Mouse (Mus musculus): ENCODE results near the gene 1700023F06Rik.
"Not testable (repeated sequence)": the region's sequence is repeated elsewhere in the genome, so short reads cannot be mapped to it uniquely, and the experiment has no call there.

1700023F06Rik gene

DNA sequence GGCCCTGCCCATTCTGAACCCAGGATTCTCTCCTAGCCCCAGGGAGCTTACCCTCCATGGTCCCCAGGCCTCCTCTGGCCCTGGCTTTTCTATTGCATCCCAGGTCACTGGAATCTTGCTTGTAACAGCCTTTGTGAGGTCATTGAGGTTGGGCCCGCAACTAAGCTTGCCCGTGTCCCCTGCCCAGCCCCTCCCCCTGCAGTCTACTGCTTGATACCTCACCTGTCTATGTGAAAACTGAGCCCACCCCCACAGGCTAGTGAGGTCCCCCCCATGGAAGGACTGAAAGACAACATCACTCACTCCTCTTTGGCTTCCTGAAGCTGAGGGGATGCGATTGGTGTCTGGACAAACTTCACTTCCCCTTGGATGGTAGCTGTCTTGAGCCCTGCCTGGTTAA lies at the start of gene 1700023F06Rik:
Gene 1700023F06Rik, minus strand, starts transcription at position 101 of the 400 bp plus-strand sequence.
- no peak for DNase-seq

DNA sequence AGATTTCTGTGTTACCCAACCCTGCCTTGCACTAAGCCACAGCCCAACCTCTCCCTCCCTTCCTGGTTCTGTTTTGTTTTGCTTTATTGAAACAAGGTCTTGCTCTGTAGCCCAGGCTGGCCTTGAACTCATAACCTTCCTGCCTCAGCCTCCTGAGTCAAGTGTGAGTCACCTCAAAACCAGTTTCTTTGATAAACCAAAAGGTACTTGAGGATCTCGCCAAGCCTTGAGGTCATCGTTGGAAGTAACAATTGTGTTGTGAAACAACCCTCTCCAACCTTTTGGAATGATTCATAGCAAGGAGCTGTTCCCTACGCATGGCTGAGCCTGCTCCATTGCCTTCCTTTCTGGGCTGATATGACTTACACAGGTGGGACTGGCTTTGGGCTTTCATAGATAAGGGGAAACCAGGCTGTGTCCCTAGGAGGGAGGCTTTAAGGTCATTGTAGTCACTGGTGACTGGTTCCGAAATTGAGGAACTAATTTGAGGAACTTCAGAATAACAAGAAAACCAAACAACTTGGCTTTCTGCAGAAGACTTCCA lies 49.7 kb upstream of the 1700023F06Rik start:
- no peak for DNase-seq

DNA sequence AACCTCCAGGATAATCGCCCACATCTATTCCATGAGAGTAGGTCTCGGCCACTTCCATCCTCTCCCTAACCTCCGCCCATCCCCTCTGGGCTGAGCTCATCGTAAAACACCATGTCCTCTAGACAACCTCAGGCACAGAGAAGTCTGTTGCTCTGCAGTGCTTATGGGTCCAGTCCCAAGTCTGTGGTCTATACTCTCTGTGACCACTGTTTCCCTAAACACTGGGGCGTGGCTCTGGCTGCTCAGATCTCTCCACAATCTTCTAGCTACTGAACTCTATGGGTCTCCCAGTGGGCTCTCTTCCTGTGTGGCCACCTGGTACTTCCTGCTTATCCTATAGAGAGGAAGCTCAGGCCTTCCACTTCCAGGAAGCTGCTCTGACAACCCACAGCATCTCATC lies 45.2 kb upstream of the 1700023F06Rik start:
- no peak for DNase-seq

DNA sequence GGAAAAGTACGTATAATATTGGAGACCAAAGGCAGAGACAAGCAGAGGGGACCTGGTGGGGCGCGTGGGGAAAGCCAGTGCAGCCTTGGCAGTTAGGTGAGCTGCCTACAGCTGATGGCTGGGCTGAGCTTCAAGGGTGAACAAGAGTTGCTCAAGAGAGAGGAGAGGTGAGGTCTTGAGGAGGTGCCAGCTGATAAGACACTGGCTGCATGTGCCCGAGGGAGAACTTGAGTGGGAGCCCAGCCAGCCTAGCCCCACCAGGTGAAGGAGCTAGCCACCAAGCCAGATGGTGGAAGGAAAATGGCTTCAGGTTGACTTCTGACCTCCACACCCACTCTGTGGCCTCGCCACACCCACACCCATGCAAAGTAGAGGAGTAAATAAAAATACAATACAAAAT lies 44.0 kb upstream of the 1700023F06Rik start:
- no peak for DNase-seq

DNA sequence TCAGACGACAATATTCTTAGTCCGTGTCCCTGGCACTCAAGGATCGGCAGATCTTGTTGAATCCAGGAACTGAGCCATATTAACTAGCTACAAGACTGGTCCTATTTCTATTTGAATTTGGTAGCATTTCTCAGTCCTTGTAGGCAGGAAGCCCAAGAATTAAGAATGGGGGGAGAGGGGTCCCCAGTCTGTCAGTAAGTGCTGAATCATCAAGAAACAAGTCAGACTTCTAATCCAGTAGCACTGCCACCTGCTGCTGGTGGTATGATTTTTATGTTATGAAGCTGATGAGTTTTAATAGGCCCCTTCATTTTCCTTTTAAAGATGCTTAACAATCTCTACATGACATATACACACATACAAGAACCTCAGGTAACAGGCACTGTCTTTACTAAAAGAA lies 42.0 kb upstream of the 1700023F06Rik start:
- DNase-seq = no peak

DNA sequence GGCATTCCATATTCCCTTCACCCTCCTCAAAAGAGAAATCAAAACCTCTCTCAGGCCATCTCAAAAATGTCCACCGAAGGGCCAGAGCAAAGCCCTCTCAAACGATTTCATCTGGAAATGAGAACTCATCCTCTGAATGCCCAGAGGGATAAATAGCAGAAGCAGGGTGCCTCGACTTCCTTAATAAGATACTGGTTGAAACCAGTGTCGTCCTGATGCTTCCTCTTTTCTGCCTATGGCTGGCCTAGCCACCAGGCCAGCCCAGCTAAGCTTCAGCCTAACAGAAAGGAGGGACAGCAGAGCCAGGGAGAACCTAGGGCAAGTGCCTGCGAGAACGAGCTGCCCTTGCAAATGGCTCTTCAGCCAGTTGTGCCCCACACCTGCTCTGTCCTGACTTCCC lies 41.2 kb upstream of the 1700023F06Rik start:
- no peak for DNase-seq

DNA sequence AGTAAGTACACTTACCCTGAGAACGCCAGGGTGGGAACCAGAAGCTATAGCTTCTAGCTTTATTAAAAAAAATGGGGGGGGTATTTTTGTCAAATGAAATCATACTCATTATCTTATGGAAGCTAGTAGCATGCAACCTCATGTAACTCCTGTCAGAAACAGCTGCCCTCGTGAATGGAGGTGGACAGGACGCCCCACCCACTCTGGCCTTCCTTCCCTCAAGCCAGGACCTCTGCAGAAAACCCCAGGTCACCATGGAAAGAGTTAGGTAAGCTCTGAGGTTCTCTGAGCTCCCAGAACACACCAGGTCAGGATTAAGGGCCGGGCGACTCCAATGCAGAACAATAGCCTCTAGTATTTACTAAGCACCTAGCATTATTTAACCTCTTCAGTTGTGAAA lies 40.5 kb upstream of the 1700023F06Rik start:
- no peak for DNase-seq

DNA sequence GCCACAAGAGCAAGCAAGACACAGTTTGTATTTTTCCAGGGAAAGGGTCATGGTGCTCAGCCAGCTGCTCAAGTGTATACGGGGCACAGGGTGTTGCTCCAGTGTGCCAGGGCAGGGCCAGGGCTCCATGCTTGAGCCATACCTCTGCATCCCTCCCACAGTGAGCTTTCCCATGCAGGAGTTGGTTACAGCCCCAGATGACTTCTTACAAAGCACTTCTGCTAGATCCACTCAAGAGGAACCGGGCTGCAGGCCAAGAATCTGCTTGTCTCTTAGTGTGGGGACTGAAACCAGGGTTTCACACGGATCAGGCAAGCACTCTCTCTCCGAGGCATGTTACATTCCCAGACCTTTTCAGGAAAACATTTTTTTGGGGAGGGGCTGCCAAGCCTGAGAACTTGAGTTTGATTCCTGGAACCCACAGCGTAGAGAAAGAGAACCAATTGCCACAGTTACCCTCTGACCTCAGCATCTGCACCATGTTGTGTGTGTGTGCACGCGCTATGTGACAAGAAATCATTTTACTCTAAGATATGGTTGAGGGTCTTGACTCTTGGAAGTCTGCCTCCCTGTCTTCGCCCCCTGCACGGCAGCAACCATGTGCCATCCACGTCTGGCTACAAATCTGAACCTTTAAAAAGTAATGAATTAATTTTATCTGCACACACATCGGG lies 39.3 kb upstream of the 1700023F06Rik start:
- peak; percentile 76 for DNase-seq

DNA sequence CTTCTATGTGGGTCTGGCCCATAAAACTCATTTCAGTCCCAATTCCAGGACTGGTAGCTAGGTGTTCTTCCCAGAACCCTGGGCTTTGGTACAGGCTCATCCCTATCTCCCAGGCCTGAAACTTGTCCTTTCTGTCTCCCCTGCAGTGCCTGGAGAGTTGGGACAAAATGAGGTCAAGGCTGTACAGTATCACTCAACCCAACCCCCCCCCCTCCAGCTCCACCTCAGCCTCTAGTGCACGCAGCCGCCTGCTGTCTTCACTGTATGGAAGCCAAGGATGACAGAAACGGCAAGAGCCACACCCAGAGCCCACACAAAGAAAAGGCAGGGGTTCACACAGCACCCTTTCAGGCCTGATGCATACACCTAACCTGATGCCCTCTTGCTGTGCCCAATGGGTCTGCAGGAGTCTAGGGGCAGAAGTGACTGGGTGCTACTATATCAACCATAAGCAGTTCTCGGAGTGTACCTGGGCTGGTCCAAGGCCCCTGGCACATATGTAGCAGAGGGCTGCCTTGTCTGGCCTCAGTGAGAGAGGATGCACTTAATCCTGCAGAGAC lies 38.5 kb upstream of the 1700023F06Rik start:
- DNase-seq = no peak

DNA sequence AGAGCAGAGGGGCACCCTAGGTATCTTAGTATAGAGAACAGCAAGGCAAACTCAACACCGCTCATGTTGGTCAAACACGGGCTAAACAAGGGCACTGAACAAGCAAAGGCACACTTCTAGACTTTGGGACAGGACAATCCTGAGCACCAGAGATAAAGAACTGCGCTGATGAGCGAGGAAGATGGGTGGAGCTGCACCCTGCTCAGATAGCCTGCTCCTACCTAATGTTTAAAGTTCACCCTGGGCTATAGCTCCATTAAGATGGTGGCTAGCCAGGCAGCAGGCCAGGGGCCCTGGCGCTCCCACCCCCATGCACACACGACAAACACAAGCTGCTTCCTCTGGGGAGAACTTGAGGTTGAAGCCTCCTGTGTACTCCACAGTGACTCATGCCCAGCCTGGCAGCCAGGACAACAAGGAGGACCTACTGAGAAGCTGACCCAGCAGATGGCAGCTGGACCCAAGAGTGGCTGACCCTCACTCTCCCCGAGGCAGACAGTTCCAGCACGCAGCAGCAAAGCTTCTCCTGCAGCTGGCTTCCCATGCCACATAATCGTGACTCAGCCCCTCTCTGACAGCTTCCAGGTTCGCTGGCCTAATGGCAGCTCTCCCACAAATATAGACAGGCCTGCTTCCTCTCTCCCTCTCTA lies 37.8 kb upstream of the 1700023F06Rik start:
- no peak for DNase-seq

DNA sequence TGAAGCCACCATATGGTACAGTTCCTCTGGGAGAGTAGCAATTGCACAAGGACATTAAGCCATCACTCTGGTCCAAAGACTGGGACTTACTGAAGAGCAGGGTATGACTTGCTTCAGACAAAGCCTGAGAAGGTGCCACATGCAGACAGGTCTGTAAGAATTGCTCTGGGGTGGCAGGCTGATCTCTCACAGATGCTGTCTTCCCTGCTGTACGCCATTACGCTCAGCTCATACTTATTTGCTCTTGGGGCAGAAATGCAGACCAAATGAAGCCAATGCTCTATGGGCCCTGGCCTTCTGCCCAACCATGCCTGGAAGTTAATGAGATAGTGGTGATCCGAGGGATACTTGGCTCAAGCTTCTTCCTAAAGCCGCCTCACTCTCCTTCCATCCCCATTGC lies 36.5 kb upstream of the 1700023F06Rik start:
- no peak for DNase-seq

DNA sequence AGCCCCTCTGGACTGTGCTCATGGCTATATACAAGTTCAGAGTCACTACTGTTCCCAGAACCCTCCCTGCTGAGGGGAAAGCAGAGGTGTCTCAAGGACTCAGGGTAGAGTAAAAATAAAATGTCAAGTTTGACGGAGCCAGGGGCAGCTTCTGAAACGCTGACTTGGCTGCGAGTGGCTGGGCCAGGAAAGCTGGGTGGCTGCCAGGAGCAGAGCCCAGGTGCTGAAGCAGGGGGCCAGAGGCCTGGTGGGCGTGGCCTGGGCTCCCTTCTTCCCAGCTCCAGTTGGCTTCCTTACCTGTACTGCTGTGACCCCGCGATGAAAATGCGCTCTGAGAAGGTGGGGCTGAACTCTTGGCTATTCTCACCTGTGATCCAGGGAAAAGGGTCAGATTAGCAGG lies 32.4 kb upstream of the 1700023F06Rik start:
- peak; percentile 70 for DNase-seq

DNA sequence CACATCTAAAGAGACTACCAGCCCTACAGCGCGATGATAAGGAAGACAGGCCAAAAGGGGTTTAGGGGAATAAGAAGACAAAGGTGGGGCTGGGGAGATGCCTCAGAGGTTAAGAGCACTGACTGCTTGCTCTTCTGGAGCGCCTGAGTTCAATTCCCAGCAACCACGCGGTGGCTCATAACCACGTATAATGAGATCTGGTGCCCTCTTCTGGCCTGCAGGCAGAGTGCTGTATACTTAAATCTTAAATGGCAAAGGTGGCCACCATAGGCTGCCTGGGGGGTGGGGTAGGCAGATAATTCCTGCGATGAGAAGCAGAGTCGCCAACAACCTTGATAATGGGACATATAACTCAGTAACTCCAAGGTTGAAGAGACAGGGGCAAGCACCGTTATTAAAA lies 29.4 kb upstream of the 1700023F06Rik start:
- no peak for DNase-seq

DNA sequence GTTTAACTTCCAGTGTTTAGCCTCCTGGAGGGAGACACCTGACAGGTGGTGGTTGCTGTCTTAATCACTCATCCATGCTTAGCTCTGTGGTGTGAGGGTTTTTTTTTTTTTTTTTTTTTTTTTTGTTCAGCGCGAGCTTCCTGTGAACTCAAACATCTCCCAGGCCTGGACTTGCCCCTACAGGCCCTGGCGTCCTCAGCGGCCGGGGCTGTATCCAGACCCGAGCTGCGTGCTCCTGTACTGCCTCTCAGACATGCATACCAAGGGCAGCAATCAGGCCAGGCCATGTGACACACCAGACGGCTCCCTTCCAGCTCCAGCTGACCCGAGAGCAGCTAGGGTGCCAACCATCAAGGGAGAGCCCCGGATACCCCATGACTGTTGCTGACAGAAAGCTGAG lies 28.5 kb upstream of the 1700023F06Rik start:
- peak; percentile 37 for DNase-seq

DNA sequence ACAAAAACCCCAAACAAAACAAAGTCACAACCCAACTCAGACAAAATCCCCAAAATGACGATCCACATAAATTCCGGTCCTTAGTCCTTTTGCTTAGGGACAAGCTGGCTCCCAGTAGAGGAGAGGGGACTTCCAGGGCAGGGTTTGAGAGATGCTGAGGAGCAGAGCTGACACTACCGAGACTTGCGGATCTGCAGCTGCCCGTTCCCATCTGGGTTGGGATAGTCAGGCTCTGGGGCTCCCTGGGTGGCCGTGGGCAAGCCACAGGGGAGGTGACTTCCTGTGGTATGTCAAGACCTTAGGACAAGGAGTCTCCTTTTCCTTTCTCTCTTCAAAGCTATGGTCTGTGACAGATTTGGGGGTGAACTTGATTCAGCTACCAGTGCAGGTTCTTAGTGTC lies 28.1 kb upstream of the 1700023F06Rik start:
- no peak for DNase-seq

DNA sequence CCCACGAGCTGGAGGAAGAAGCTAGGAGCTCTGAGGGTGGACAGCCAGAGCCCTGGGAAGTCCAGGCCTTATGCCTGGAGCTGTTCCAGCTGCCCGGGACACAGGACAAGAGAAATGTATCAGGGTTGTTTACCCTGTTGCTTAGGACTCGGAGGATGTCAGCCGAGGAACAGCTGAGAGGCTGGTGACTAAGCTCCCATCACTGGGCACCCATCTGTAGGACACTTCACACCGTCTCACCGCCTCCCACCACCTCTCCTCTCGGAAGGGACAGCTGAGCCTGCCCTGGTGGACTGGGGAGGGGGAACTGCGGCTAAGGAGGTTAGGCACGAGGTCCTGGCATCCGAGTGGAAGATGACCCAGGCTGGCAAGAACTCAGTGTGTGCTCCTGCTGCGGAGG lies 27.3 kb upstream of the 1700023F06Rik start:
- DNase-seq = no peak

DNA sequence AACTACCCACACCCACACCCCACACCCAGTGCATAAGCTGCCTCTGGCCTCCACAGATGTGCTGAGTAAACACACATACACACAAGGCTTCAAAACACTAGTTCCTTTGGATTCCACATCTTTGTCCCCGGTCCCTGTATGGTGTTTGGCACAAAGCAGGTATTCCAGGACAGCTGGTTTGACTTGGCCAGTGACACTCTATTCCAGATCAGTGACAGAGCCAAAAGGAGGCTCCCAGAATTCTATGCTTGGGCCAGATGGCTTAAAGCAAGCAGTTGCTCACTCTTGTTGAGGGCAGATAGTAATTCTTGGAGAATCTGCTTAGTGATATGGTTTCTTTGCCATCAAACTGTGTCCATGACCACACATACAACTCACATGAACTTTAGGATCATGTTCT lies 26.1 kb upstream of the 1700023F06Rik start:
- DNase-seq = no peak

DNA sequence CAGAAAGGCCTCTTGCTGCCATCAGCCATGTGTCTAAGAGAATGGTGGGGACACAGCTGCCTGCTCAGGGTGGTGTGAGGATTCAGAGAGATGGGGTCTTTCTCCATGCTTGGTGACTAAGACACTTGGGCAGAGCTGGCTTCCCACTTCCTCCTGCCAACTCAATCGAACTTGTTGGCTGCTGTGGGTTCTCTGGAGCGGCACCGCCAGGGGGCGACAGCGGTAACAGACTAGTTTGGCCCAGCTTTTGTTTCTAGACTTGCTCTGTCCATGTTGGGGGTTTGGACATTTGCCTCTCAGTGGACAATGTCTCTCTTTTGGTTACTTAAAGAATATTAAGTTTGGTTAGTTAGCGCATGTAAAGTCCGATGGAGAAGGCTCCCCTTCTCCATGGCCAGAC lies 24.6 kb upstream of the 1700023F06Rik start:
- DNase-seq = peak; percentile 88

DNA sequence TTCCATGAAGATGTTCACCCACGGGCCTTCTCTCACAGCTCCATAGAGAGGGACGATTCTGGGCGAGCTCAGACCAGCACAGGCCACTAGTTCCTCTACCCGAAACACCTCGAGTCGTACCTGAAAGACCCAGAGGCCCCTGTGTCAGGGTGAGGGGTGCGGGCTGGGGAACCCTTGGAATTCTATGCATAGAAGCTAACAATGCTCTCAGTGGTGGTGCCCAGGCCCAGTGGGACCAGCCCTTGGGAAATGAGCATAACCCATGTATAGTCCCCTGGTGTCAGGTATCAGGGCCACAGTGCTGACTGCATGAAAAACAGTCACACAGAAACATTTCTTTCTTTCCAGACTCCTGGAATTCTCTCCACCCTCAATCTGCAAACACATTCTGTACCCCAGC lies 23.0 kb upstream of the 1700023F06Rik start:
- DNase-seq = no peak

DNA sequence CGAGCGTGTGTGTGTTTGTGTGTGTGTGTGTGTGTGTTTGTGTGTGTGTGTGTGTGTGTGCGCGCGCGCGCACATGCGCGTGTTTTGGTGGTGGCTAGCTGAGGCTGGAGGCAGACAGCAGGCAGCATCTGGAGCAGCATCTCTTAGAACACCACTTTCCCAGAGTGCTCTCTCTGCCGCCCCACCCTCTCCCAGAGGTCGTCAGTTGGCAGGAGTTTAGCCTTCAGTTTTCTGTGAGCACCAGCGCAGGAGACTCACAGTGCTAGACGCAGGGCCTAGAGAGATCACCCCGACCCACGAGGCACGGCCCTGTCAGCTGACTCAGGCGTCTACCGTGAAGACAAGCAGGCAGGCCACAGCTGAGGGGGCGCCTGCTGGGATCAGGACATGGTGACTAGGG lies 22.3 kb upstream of the 1700023F06Rik start:
- no peak for DNase-seq

DNA sequence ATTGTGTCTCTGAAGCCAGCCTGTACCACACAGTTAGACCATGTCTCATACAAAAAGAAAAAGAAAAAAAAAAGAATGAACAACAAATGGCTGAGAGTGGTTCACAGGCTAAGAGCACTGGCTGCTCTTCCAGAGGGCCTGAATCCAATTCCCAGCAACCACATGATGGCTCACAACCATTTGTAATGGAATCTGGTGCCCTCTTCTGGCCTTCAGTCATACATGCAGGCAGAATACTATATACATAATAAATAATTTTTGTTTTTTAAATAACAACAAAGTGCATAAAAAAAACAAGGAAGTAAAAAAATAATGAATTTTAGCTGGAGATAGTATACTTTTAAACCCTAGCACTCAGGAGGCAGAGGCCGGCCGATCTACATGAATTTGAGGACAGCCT lies 21.2 kb upstream of the 1700023F06Rik start:
- DNase-seq = no peak

DNA sequence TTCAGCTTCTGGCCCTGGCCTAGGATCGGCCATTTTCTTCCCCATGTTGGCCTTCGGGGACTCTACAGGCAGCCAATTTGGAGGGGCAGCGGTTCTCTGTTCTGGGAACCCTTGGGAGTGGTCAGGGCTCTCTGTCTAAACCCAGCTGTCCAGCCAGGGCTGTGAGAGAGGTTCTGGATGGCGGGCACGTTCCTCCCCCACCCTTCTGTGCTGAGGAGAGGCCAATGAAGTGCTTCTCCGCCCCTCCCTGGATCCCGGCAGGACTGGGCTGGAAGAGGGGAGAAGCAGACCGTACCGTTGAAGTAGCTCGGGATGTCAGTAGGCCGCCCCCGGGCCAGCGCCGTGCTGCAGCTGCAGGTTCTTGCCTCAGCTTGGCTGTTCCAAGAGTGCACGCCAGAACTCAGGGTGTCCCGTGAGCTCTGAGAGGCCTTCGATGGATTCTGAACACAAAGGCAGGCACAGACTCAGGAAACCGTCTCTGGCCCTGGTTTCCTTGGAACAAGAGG lies 15.6 kb upstream of the 1700023F06Rik start:
- no peak for DNase-seq

DNA sequence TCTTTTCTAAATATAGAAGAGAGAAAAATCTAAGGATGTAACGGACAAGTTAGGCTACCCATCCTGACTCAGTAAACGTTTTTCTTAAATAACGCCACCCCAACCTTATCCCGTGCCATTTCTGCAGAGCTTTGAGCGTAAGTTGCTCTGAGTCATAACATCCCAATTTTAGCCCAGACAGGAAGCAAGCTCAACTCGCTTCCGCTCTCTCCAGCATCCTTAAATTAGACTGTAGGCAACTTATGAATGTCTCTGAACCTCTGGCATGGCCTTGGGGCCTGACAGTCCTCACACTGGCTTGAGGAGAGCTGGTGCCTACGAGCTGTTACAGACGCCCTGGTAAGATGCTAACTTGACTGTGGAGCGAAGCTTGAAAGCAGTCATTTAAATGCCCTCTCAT lies 15.1 kb upstream of the 1700023F06Rik start:
- DNase-seq = no peak

DNA sequence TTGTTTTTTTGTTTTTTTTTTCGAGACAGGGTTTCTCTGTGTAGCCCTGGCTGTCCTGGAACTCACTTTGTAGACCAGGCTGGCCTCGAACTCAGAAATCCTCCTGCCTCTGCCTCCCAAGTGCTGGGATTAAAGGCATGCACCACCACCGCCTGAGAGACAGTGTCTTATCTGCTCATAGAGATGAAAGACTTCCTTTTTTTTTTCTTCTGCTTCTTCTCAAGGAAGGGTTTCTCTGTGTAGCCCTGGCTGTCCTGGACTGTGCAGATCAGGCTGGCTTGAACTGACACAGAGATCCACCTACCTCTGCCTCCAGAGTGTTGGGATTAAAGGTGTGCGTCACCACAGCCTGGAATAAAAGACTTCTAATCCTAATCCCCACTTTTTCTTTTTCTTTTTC lies 14.4 kb upstream of the 1700023F06Rik start:
- DNase-seq = not testable (repeated sequence)

All from kidney, adult 18-20 months (tissue).